Comparison of ENCODE assay signal across 10 mouse cellular contexts in genomic region chr6:134317371-134317770, GRCm38 (mm10).
DNase-seq lines count a peak whose midpoint lies in the region; ATAC-seq and TF ChIP-seq lines count a peak whose summit lies in the region.
"Had no signal": no experiment of that assay in that cellular context is flagged by ENCODE, and none has a peak within 500 bp of the region (broad histone marks: within the 10 kb centered on the region; RNA-seq: fewer than 3 reads in every experiment).

No protein-coding gene starts in this region.

- 0 out of 2 replicates have a peak, but pooled peaks have one; percentile 36 for ATAC-seq in forebrain, embryonic 16.5 days
- no peak for ATAC-seq in forebrain, embryonic 11.5 days (replicated peaks; ENCODE audit: low FRiP score)
- no peak for ATAC-seq in intestine, postnatal 0 days
- ATAC-seq: intestine, embryonic 15.5 days had no signal

- no peaks in the 10 kb centered on the region for H3K27me3 ChIP-seq in forebrain, embryonic 16.5 days (replicated peaks; ENCODE audit: control insufficient read depth, insufficient read depth, low read length)
- H3K27me3 ChIP-seq in forebrain, embryonic 11.5 days (ENCODE audit: control insufficient read depth, insufficient read depth, low read length), result no peaks in the 10 kb centered on the region
- no peaks in the 10 kb centered on the region for H3K27me3 ChIP-seq in intestine, postnatal 0 days (replicated peaks; ENCODE audit: control insufficient read depth, insufficient read depth, low read length)
- H3K27me3 ChIP-seq: intestine, embryonic 15.5 days had no signal

- H3K4me3 ChIP-seq in forebrain, embryonic 16.5 days (replicated peaks; ENCODE audit: low read length), result no peak overlapping the region
- no peak overlapping the region for H3K4me3 ChIP-seq in forebrain, embryonic 11.5 days (ENCODE audit: low read depth, low read length)
- H3K4me3 ChIP-seq in intestine, postnatal 0 days (ENCODE audit: low read depth, low read length), result no peak overlapping the region
- H3K4me3 ChIP-seq: intestine, embryonic 15.5 days had no signal

- DNase-seq in forebrain, embryonic 11.5 days (ENCODE audit: low spot score), result no peak
- DNase-seq in frontal cortex, postnatal 10 days (ENCODE audit: low spot score in 2 of 2), result peak; percentile 34 to 40
- DNase-seq in left cerebral cortex, adult 11 months (ENCODE audit: low spot score), result peak; percentile 51
- peak; percentile 80 to 86 for DNase-seq in right cerebral cortex, postnatal 10 days (ENCODE audit: low spot score in 2 of 2)
- no peak for DNase-seq in kidney, adult 18-20 months
- no peak for DNase-seq in retina, embryonic 14.5 days (ENCODE audit: low spot score)
- DNase-seq: lung, adult 2 months had no signal

- WGBS in forebrain, embryonic 16.5 days, result 78% methylated on average over 13 of the region's 13 CpGs
- WGBS in forebrain, embryonic 11.5 days, result 91% methylated on average over 13 of the region's 13 CpGs
- 88% methylated on average over 13 of the region's 13 CpGs for whole genome bisulfite sequencing in intestine, postnatal 0 days

- no peak overlapping the region for H3K4me2 ChIP-seq in forebrain, embryonic 16.5 days (ENCODE audit: low read length)
- H3K4me2 ChIP-seq in forebrain, embryonic 11.5 days (ENCODE audit: low read depth, low read length, severe bottlenecking), result no peak overlapping the region
- H3K4me2 ChIP-seq in intestine, postnatal 0 days (replicated peaks; ENCODE audit: low read depth), result no peak overlapping the region
- H3K4me2 ChIP-seq: intestine, embryonic 15.5 days had no signal

- no peaks in the 10 kb centered on the region for H3K9me3 ChIP-seq in forebrain, embryonic 16.5 days (ENCODE audit: control insufficient read depth, low read length)
- no peaks in the 10 kb centered on the region for H3K9me3 ChIP-seq in forebrain, embryonic 11.5 days (ENCODE audit: control insufficient read depth, low read length)
- H3K9me3 ChIP-seq in intestine, postnatal 0 days (ENCODE audit: control insufficient read depth), result no peaks in the 10 kb centered on the region
- H3K9me3 ChIP-seq: intestine, embryonic 15.5 days had no signal

- H3K9ac ChIP-seq in forebrain, embryonic 16.5 days (replicated peaks; ENCODE audit: low read depth, low read length), result no peak overlapping the region
- H3K9ac ChIP-seq in forebrain, embryonic 11.5 days (ENCODE audit: low read length), result no peak overlapping the region
- no peak overlapping the region for H3K9ac ChIP-seq in intestine, postnatal 0 days (ENCODE audit: low read depth, low read length)
- H3K9ac ChIP-seq: intestine, embryonic 15.5 days had no signal

- H3K27ac ChIP-seq in forebrain, embryonic 16.5 days (ENCODE audit: low read length), result no peak overlapping the region
- H3K27ac ChIP-seq in forebrain, embryonic 11.5 days (ENCODE audit: low read depth, low read length), result no peak overlapping the region
- H3K27ac ChIP-seq in intestine, postnatal 0 days (ENCODE audit: low read depth, low read length), result no peak overlapping the region
- H3K27ac ChIP-seq: intestine, embryonic 15.5 days had no signal

- H3K4me1 ChIP-seq in forebrain, embryonic 16.5 days (replicated peaks; ENCODE audit: control insufficient read depth, insufficient read depth, low read length), result no peaks in the 10 kb centered on the region
- H3K4me1 ChIP-seq in forebrain, embryonic 11.5 days (replicated peaks; ENCODE audit: control insufficient read depth, insufficient read depth, low read length), result no peaks in the 10 kb centered on the region
- H3K4me1 ChIP-seq in intestine, postnatal 0 days (replicated peaks; ENCODE audit: control insufficient read depth, insufficient read depth, low read length), result no peaks in the 10 kb centered on the region
- H3K4me1 ChIP-seq: intestine, embryonic 15.5 days had no signal

- no peak for TF ChIP-seq CTCF in intestine, postnatal 0 days (IDR thresholded peaks at IDR 0.05; ENCODE audit: low read depth)

- H3K36me3 ChIP-seq in forebrain, embryonic 16.5 days (ENCODE audit: control insufficient read depth, insufficient read depth), result no peaks in the 10 kb centered on the region
- no peaks in the 10 kb centered on the region for H3K36me3 ChIP-seq in forebrain, embryonic 11.5 days (ENCODE audit: control insufficient read depth, insufficient read depth, low read length)
- H3K36me3 ChIP-seq in intestine, postnatal 0 days (ENCODE audit: control insufficient read depth, insufficient read depth), result no peaks in the 10 kb centered on the region
- H3K36me3 ChIP-seq: intestine, embryonic 15.5 days had no signal

Comparison
In these comparisons a context has a peak if more than half of its experiments do, and no peak if none do; other contexts are left out.
1. DNase-seq: peak in frontal cortex, postnatal 10 days (2 of 2), left cerebral cortex, adult 11 months (single experiment) and right cerebral cortex, postnatal 10 days (2 of 2); none in forebrain, embryonic 11.5 days (single experiment), kidney, adult 18-20 months (single experiment) and retina, embryonic 14.5 days (single experiment).